Mouse (Mus musculus) embryonic facial prominence, embryonic 11.5 days (tissue): Measurements from ENCODE around the gene Adamtsl1. TPM values are rescaled to one million over a fixed set of nuclear protein-coding genes. Genes with fewer than 3 reads are reported as not detected.

Experiments used
- ATAC-seq: fragments of 200-750 bp; cut with Nextera tagmentation; replicated peaks from 2 replicates; pipeline ENCODE4 v1.8.0; 2017; ENCODE audit warnings: low read depth; ENCODE audit not compliant: insufficient number of reproducible peaks, low FRiP score, low TSS enrichment
- DNase-seq: peaks from one replicate; pipeline ENCODE4 v3.0.0-alpha.2; 2015; ENCODE audit warnings: low spot score
- H3K27ac ChIP-seq: fragments of 300-500 bp; sonication (generic); replicated peaks from 2 replicates; pipeline ENCODE4 v1.5.1; 2014; ENCODE audit warnings: mild to moderate bottlenecking, low read depth, low read length, control low read depth
- H3K27me3 ChIP-seq: fragments of 300-500 bp; sonication (generic); 2 replicates; pipeline ENCODE4 v1.6.1; 2014; ENCODE audit warnings: mild to moderate bottlenecking, low read length, moderate library complexity, mixed read lengths; ENCODE audit not compliant: control insufficient read depth, insufficient read depth
- H3K36me3 ChIP-seq: fragments of 300-500 bp; sonication (generic); replicated peaks from 2 replicates; pipeline ENCODE4 v1.6.1; 2014; ENCODE audit warnings: low read depth, mild to moderate bottlenecking, low read length, moderate library complexity, mixed read lengths; ENCODE audit not compliant: control insufficient read depth, insufficient read depth
- H3K4me1 ChIP-seq: fragments of 300-500 bp; sonication (generic); 2 replicates; pipeline ENCODE4 v1.6.1; 2014; ENCODE audit warnings: low read length, mixed read lengths; ENCODE audit not compliant: control insufficient read depth, insufficient read depth
- H3K4me2 ChIP-seq: fragments of 300-500 bp; sonication (generic); 2 replicates; pipeline ENCODE4 v1.6.1; 2014; ENCODE audit warnings: low read depth, mild to moderate bottlenecking, control low read depth, low read length, moderate library complexity
- H3K4me3 ChIP-seq: fragments of 300-500 bp; sonication (generic); 2 replicates; pipeline ENCODE4 v1.5.1; 2014; ENCODE audit warnings: low read depth, low read length, control low read depth
- H3K9ac ChIP-seq: fragments of 300-500 bp; sonication (generic); replicated peaks from 2 replicates; pipeline ENCODE4 v1.6.1; 2014; ENCODE audit warnings: mild to moderate bottlenecking, control low read depth, low read length
- H3K9me3 ChIP-seq: fragments of 300-500 bp; sonication (generic); replicated peaks from 2 replicates; pipeline ENCODE4 v1.6.1; 2016; ENCODE audit warnings: mild to moderate bottlenecking, low read length, inconsistent platforms, mixed read lengths; ENCODE audit not compliant: control insufficient read depth
- WGBS: fragments of 180-500 bp; shearing (Covaris S2); extraction: QIAGEN DNeasy Blood & Tissue Kit; methylation state at CpG from one replicate; pipeline ENCODE4 v1.1.7; 2014; 5-methylcytosine and 5-hydroxymethylcytosine counted together
- polyA plus RNA-seq: library from polyadenylated mRNA; unstranded; fragments of >200 nt; fragmentation: Nextera tagmentation; extraction: Ambion mirVana; gene quantifications from 2 replicates; pipeline ENCODE4 v1.2.1, GENCODE M21; 2014

Adamtsl1 gene
- polyA plus RNA-seq, 1 experiment from 2014 or later: 8.5 TPM

DNA sequence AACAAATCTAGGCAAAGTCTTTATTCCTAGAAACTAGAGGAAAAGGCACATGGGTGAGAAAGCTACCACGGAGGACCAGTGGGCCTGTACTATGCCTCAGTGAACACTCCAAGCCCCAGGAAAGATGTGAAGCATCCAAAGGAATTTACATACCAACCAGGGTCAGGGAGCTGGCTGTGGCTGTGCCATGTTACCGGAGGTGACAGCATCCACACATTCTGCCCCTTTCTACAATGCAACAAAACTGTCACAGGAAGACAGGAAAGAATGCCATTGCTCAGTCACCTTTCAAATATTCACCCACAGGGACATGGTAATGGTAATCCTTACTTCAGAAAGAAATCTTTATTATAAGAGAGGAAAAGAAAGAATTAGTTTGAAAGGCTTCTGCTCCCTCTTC is 859.2 kb downstream of the Adamtsl1 start:
- ATAC-seq (no peak), DNase-seq (no peak)
- Histone ChIP-seq H3K9ac (no peak overlapping the region), H3K27me3 (no peaks in the 10 kb centered on the region), H3K36me3 (no peaks in the 10 kb centered on the region), H3K4me3 (no peak overlapping the region), H3K4me1 (no peaks in the 10 kb centered on the region), H3K4me2 (no peak overlapping the region), H3K27ac (no peak overlapping the region), H3K9me3 (no peaks in the 10 kb centered on the region)
- WGBS: 76% methylated on average over 2 of the region's 2 CpGs

DNA sequence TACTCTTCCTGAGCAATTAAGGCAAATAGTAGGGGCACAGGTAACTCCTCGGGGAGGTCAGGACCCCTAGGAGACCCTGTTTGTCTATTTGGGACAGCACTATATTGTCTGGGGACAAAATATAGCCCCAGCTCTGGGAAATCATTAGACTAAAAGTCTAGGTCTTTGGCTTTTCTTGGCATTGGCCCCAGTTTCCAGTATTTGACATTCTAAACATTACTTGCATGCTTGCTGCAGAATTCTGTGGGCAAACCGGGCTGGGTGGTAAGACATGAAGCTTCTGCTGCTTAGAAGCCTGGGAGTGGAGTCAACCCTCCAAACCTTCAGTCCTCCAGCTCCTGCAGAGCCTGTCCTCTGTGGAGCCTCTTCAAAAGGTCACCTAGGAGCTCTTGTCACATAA is 869.2 kb downstream of the Adamtsl1 start:
- no peak for DNase-seq
- H3K27me3 ChIP-seq: no peaks in the 10 kb centered on the region
- no peaks in the 10 kb centered on the region for H3K4me1 ChIP-seq
- no peaks in the 10 kb centered on the region for H3K36me3 ChIP-seq
- no peak overlapping the region for H3K27ac ChIP-seq
- H3K9me3 ChIP-seq: no peaks in the 10 kb centered on the region
- no peak overlapping the region for H3K4me2 ChIP-seq
- H3K4me3 ChIP-seq: no peak overlapping the region
- no peak for ATAC-seq
- 74% methylated on average over 2 of the region's 2 CpGs for WGBS
- no peak overlapping the region for H3K9ac ChIP-seq

DNA sequence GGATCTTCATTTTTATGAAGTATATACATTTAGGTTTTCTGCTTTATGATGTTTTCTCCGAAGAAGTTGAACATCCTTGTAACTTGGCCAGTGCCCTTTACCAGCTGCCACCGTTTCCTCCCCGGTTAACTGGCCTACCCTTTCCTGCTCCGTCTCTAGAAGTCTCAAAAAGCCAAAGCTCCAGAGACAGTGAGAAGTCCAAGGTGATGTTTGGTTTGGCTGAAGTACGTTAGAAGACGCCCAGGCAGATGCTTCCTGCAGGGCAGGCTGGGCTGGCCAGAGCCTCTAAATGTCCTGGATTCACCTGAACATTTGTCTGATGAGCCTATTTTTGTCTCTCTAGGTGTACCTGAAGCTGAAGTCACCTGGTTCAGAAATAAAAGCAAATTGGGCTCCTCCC is 871.1 kb downstream of the Adamtsl1 start:
- H3K27ac ChIP-seq: no peak overlapping the region
- H3K4me3 ChIP-seq: no peak overlapping the region
- H3K9ac ChIP-seq: no peak overlapping the region
- 84% methylated on average over 6 of the region's 6 CpGs for WGBS
- no peaks in the 10 kb centered on the region for H3K4me1 ChIP-seq
- H3K27me3 ChIP-seq: no peaks in the 10 kb centered on the region
- H3K4me2 ChIP-seq: no peak overlapping the region
- ATAC-seq (no peak), DNase-seq (no peak)
- no peaks in the 10 kb centered on the region for H3K36me3 ChIP-seq
- no peaks in the 10 kb centered on the region for H3K9me3 ChIP-seq

DNA sequence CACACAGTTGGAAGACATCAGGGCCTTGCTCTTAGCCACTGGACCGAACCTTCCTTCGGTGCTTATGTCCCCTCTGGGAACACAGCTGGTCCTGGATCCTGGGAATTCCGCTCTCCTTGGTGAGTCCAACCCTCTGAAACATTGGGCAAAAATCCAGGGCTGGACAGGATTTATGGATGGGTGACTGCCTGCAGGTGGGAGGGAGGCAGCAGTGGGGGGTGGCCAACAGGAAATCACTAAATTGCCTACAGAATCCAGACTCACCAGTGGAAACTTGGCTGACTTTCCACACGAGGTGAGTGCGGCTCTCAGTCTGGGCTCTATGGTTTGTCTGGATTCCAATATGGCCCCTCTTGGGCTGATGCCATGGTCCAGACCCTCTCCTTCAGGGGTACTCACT is 874.5 kb downstream of the Adamtsl1 start:
- no peak for ATAC-seq
- H3K27ac ChIP-seq: no peak overlapping the region

DNA sequence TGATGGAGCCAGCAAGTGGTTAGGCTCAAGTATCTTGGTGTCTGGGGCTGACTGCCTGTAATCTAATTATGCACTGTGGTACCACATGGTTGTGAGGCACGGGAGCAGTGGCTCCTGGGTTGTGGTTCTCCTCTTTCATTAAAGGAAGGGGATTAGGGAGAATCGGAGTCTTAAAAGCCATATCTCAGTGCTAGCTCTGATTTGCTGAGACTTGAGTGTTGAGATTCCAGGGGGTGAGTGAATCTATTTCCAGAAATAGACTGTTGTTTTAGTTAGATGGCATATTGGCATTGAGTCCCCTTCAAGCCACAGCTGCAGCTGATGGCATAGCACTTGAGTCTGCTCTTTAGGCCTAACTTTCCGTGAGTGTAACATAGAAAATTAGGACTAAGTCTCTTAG is 877.2 kb downstream of the Adamtsl1 start:
- DNase-seq: no peak

More for the DNA sequence above, 874.5 kb downstream of the Adamtsl1 start:
- no peaks in the 10 kb centered on the region for H3K9me3 ChIP-seq
- H3K9ac ChIP-seq: no peak overlapping the region
- no peaks in the 10 kb centered on the region for H3K27me3 ChIP-seq
- no peak overlapping the region for H3K4me2 ChIP-seq
- WGBS: 79% methylated on average over 5 of the region's 5 CpGs
- H3K4me3 ChIP-seq: no peak overlapping the region
- no peaks in the 10 kb centered on the region for H3K4me1 ChIP-seq
- no peaks in the 10 kb centered on the region for H3K36me3 ChIP-seq
- DNase-seq: no peak

DNA sequence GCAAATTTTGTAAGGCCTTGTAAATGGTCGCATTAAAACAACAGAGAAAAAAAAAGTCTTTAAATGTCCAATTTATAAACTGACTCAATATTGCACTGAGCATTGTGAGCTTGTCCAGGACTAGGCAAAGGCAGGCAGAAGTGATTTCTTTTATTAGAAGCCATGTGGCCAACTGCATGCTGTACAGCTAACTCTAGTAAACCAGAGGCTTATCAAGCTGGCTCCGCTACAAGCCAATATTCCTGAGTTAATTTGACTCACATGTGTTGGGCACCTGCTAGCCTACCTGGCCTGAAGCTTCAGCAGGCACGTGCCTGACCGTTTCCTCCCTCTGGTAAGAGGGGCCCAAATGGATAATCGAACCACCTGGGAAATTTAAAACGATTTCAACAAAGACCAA is 881.7 kb downstream of the Adamtsl1 start:
- H3K27ac ChIP-seq: no peak overlapping the region

More for the DNA sequence above, 877.2 kb downstream of the Adamtsl1 start:
- H3K4me2 ChIP-seq: no peak overlapping the region
- no peak for ATAC-seq
- H3K27me3 ChIP-seq: no peaks in the 10 kb centered on the region
- WGBS: 55% methylated on average over 3 of the region's 3 CpGs
- no peak overlapping the region for H3K27ac ChIP-seq
- no peak overlapping the region for H3K4me3 ChIP-seq
- no peaks in the 10 kb centered on the region for H3K4me1 ChIP-seq
- no peak overlapping the region for H3K9ac ChIP-seq
- no peaks in the 10 kb centered on the region for H3K36me3 ChIP-seq
- no peaks in the 10 kb centered on the region for H3K9me3 ChIP-seq

DNA sequence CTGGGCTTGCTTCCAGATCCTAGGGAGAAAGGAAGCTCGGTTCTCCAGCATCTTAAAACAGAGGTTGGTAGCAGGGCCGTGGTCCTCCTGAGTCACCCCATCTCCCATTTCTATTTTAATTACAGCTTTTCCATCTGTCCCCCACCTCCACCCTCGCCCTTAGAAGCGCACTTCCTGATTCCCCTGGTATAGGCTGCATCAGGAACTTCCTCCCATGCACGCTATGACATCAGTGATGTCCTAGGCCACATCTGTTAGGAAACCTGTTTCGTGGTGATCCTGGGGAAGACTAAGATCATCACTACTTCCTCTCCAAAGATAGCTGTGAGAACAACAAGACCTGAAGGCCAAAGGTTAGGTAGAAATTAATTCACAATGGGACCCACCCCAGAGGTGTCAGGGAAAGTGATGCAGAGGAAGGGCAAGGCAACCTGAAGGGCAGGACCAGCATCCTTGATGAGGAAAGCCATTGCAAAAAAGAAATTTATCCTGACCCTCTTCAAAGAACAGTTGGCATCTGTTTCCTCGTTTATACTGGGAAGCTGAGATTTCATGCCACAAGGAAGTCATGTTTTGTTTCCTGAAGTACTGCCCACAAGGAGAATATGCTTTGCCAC is 882.8 kb downstream of the Adamtsl1 start:
- no peak for ATAC-seq
- H3K4me3 ChIP-seq: no peak overlapping the region
- H3K4me1 ChIP-seq: no peaks in the 10 kb centered on the region
- no peak for DNase-seq
- no peak overlapping the region for H3K27ac ChIP-seq
- WGBS: 75% methylated on average over 7 of the region's 7 CpGs
- H3K27me3 ChIP-seq: no peaks in the 10 kb centered on the region
- H3K9ac ChIP-seq: no peak overlapping the region
- no peaks in the 10 kb centered on the region for H3K36me3 ChIP-seq
- H3K4me2 ChIP-seq: no peak overlapping the region
- H3K9me3 ChIP-seq: no peaks in the 10 kb centered on the region

More for the DNA sequence above, 881.7 kb downstream of the Adamtsl1 start:
- Histone ChIP-seq H3K27me3 (no peaks in the 10 kb centered on the region), H3K4me1 (no peaks in the 10 kb centered on the region), H3K4me3 (no peak overlapping the region), H3K9me3 (no peaks in the 10 kb centered on the region), H3K4me2 (no peak overlapping the region), H3K9ac (no peak overlapping the region), H3K36me3 (no peaks in the 10 kb centered on the region)
- 75% methylated on average over 6 of the region's 6 CpGs for WGBS
- DNase-seq: no peak
- ATAC-seq: no peak

DNA sequence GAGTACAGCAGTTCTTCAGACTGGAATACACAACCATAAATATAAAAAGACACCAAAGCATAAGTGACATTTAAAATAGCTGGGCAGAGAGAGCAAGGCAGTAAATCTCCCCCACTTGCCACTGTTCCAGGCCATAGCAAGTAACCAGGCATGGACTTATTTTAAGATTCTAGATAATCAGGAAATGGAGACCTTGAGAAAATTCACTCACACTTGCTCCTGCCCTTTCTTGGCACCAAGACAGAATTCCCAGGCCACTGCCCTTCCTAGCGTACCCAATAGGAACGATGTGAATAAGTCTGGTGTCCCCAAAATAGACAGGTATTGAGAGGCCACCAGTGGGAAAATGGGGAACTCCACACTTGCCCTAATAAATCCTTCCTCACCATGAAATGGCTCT is 883.5 kb downstream of the Adamtsl1 start:
- no peak for DNase-seq
- Histone ChIP-seq H3K27ac (no peak overlapping the region), H3K9ac (no peak overlapping the region), H3K9me3 (no peaks in the 10 kb centered on the region), H3K4me3 (no peak overlapping the region), H3K4me2 (no peak overlapping the region), H3K4me1 (no peaks in the 10 kb centered on the region), H3K27me3 (no peaks in the 10 kb centered on the region), H3K36me3 (no peaks in the 10 kb centered on the region)
- WGBS: 87% methylated on average over 2 of the region's 2 CpGs
- ATAC-seq: no peak
